Mouse (Mus musculus) naive thymus-derived CD4-positive, alpha-beta T cell, adult 5 months (primary cell): ENCODE data around the gene Akap10. TPM values are rescaled to one million over a fixed set of nuclear protein-coding genes. Genes with fewer than 3 reads are reported as not detected.

ENCODE experiments used
- polyA plus RNA-seq: library from polyadenylated mRNA; unstranded; fragments of 100-300 nt; shearing (Covaris generic); gene quantifications from one replicate; pipeline ENCODE4 v1.2.1, GENCODE M21; 2017

Gene Akap10
- 61.3 TPM for polyA plus RNA-seq

GRCm38 (mm10) chr11:61930098-61930517 lies at the start of gene Akap10:
TSS of gene Akap10 (minus strand) at chr11:61930252.

GRCm38 (mm10) chr11:61956572-61957295 lies 26.7 kb upstream of the Akap10 start, which contains the start of gene Specc1:
TSS of gene Specc1 (plus strand) at chr11:61956763.

GRCm38 (mm10) chr11:61854988-61855411 lies 75.1 kb downstream of the Akap10 start, which contains the start of gene Ulk2:
TSS of gene Ulk2 (minus strand) at chr11:61855073.

Other genes with a start within 250 kb of the Akap10 start
- not detected for gene Fam83g, start 246.2 kb downstream of the Akap10 start, polyA plus RNA-seq
- gene Slc5a10, start 209.4 kb downstream of the Akap10 start, polyA plus RNA-seq: not detected
- 25.9 TPM for gene Prpsap2, start 168.2 kb downstream of the Akap10 start, polyA plus RNA-seq
- 32.4 TPM for gene Ulk2, start 75.2 kb downstream of the Akap10 start, polyA plus RNA-seq
- 0.25 TPM for gene Specc1, start 26.5 kb upstream of the Akap10 start, polyA plus RNA-seq